Mouse (Mus musculus) C2C12 (cell line): ENCODE results near the gene Ptgs1. TPM values are rescaled to one million over a fixed set of nuclear protein-coding genes. Genes with fewer than 3 reads are reported as not detected.
A peak's percentile ranks its signal among the peaks of the same experiment; 100 is the strongest.

Experiments used
- H3K27me3 ChIP-seq: one replicate; pipeline ENCODE4 v1.6.1; 2011; ENCODE audit not compliant: control insufficient read depth, insufficient read depth, insufficient read length
- H3K36me3 ChIP-seq: one replicate; pipeline ENCODE4 v1.6.1; 2011; ENCODE audit not compliant: control insufficient read depth, insufficient read depth
- H3K4me3 ChIP-seq: one replicate; pipeline ENCODE4 v1.5.1; 2011; ENCODE audit warnings: mild to moderate bottlenecking, control low read depth; ENCODE audit not compliant: poor library complexity, insufficient read depth, severe bottlenecking
- H3K79me2 ChIP-seq: one replicate; pipeline ENCODE4 v1.6.1; 2011; ENCODE audit not compliant: control insufficient read depth, insufficient read depth
- H3K79me3 ChIP-seq: one replicate; pipeline ENCODE4 v1.6.1; 2011; ENCODE audit warnings: low read depth, control low read depth
- H3ac ChIP-seq: one replicate; pipeline ENCODE3; 2011; ENCODE audit warnings: low read depth; ENCODE audit not compliant: control insufficient read depth, insufficient read length
- CEBPB ChIP-seq: IDR thresholded peaks from one replicate; pipeline ENCODE4 v1.6.1; 2011; ENCODE audit warnings: low read depth, mild to moderate bottlenecking, control low read depth, moderate library complexity
- CTCF ChIP-seq: IDR thresholded peaks from one replicate; pipeline ENCODE4 v1.5.1; 2011; ENCODE audit not compliant: control insufficient read depth, insufficient read depth, insufficient read length
- FOSL1 ChIP-seq: IDR thresholded peaks from one replicate; pipeline ENCODE4 v1.8.0; 2011; ENCODE audit warnings: mild to moderate bottlenecking, low read length; ENCODE audit not compliant: poor library complexity, insufficient read depth, severe bottlenecking
- MAX ChIP-seq: IDR thresholded peaks from one replicate; pipeline ENCODE4 v1.6.1; 2011; ENCODE audit warnings: mild to moderate bottlenecking, control low read depth
- MYOD1 ChIP-seq: IDR thresholded peaks from one replicate; pipeline ENCODE4 v1.6.1; 2011; ENCODE audit warnings: low read depth; ENCODE audit not compliant: control insufficient read depth, insufficient read length
- MYOG ChIP-seq: IDR thresholded peaks from one replicate; pipeline ENCODE4 v1.6.1; 2011; ENCODE audit not compliant: control insufficient read depth, insufficient read length; ENCODE audit errors: extremely low read depth
- USF1 ChIP-seq: IDR thresholded peaks from one replicate; pipeline ENCODE4 v1.6.1; 2011; ENCODE audit warnings: low read depth, mild to moderate bottlenecking, control low read depth, moderate library complexity
- polyA plus RNA-seq: library from polyadenylated mRNA; unstranded; fragments of >200 nt; fragmentation: generic; extraction: Trizol; gene quantifications from one replicate; pipeline ENCODE4 v1.2.1, GENCODE M21; 2012; ENCODE audit warnings: missing spikeins

Gene Ptgs1
- polyA plus RNA-seq, 1 experiment = 336 TPM

DNA sequence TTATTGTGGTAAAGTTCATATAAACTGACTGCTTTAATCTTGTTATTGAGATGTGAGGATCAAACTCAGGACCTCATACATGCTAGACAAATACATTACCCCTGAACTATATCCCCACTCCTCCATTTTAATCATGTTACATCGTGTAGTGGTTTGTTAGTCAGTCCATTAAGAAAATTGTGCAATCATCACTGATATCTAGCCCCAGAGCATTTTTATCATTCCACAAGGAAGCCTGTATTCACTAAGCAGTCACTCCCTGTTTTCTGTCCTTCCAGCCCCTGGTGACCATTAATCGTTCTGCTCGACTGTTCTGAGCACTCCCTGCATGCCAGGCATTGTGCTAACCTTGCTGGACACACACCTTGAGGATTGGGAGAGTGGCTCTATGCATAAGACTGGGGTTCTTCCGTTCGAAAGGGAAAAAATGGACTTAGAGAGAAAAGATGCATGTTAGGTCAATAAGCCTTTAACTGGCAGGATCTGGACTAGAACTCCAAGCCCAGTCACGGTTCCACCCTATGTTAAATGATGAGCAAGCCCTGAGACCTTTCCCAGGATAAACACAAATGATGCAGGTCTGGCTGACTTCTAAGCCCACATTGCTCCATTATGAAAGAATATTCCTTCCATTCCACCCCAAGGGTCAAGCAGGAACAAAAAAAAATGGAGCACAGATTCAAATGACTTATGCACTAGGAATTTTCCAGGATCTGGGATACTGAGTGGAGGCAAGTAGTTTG, 29.7 kb downstream of the Ptgs1 start:
- H3K36me3 ChIP-seq = no peaks in the 10 kb centered on the region
- H3ac ChIP-seq = no peak overlapping the region
- no peaks in the 10 kb centered on the region for H3K27me3 ChIP-seq
- no peak overlapping the region for H3K4me3 ChIP-seq
- TF ChIP-seq MYOG (no peak), CEBPB (peak; percentile 97)
- H3K79me2 ChIP-seq = no peaks in the 10 kb centered on the region
- no peaks in the 10 kb centered on the region for H3K79me3 ChIP-seq

DNA sequence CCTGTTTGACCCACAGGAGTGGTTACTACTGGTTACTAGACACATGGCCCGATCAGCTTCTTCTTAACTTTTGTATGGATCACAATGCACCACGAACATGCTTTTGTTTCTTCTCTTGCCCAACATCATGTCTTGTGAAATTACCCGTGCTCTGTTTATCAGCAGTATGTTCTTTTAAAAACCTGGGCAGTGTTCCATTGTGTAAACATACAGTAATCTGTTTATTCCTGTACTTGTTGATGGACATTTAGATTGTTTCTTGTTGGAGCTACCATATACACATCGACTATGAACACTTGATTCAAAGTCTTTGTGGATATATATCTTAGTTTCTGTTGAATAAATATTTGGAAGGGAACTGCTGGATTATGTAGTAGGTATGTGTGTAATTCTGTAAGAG, 31.8 kb downstream of the Ptgs1 start:
- no peaks in the 10 kb centered on the region for H3K79me3 ChIP-seq
- no peaks in the 10 kb centered on the region for H3K79me2 ChIP-seq
- no peak overlapping the region for H3K4me3 ChIP-seq
- H3K36me3 ChIP-seq = no peaks in the 10 kb centered on the region
- no peak overlapping the region for H3ac ChIP-seq
- TF ChIP-seq MYOG (no peak), FOSL1 (no peak), CTCF (no peak), USF1 (no peak), CEBPB (no peak), MAX (no peak), MYOD1 (no peak)
- no peaks in the 10 kb centered on the region for H3K27me3 ChIP-seq

DNA sequence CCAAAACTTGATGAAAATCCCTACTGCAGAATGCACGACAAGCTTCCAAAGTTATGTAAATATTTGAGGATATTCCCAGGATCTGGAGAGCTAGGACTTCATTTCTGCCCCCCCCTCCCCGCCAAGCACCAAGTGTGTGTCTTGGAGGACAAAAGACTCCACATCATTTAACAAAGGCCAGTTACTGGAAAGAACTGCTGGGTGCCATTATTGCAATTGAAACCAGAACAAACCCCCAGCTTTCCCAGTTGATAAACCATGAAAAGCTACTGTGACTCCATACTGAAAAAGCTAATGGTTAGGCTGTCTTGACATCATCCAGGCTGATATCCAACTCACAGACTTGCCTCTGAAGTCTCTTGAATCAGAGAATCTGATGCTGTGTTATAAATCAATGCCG, 39.2 kb downstream of the Ptgs1 start:
- H3ac ChIP-seq = no peak overlapping the region
- no peak overlapping the region for H3K4me3 ChIP-seq
- no peaks in the 10 kb centered on the region for H3K79me2 ChIP-seq
- H3K27me3 ChIP-seq = no peaks in the 10 kb centered on the region
- TF ChIP-seq MYOD1 (no peak), CEBPB (no peak), USF1 (no peak), FOSL1 (no peak), MYOG (no peak), CTCF (no peak), MAX (no peak)
- no peaks in the 10 kb centered on the region for H3K79me3 ChIP-seq
- H3K36me3 ChIP-seq = no peaks in the 10 kb centered on the region

DNA sequence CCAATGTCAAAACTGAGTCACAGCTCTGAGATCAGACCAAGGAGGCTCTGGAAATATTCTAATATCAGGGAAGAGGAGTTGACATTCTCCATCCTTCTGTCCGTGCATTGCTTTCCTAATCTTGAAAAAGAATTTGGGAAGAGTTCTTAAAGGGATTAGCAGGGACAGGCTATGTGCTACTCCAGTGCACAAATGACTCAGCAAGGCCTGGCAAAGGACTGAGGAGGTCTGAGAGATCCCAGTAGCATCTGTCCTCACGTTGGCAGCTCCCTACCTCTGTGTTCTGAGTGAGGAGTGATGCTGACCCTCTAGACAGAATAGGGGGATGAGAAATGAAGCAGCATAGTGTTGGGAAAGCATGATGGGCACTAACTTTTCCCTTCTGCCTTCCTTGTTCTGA, 40.0 kb downstream of the Ptgs1 start:
- Histone ChIP-seq H3ac (no peak overlapping the region), H3K4me3 (no peak overlapping the region), H3K79me2 (no peaks in the 10 kb centered on the region), H3K27me3 (no peaks in the 10 kb centered on the region), H3K36me3 (no peaks in the 10 kb centered on the region), H3K79me3 (no peaks in the 10 kb centered on the region)
- TF ChIP-seq CEBPB (no peak), USF1 (no peak), MYOG (no peak), MAX (no peak), FOSL1 (no peak), MYOD1 (no peak), CTCF (no peak)

DNA sequence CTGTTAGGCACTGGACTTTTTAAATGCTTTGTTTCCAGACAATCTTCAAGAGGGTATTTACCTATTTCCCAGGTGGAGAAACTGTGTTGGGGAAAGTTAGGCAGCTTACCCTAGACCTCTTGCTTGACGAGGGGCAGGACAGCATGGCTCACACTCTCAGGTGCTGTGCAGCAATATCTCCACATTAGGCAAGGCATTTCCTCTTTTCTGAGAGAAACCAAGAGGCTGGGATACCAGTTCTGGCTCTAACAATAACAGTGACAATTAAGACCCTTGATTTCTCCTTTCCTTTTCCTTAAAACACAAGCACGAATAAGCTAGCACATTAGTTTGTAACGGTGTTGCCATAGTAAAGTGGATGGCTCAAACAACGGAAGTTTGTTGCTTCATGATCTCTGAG, 40.9 kb downstream of the Ptgs1 start:
- Histone ChIP-seq H3K79me3 (no peaks in the 10 kb centered on the region), H3K36me3 (no peaks in the 10 kb centered on the region), H3K4me3 (no peak overlapping the region), H3K27me3 (no peaks in the 10 kb centered on the region), H3ac (no peak overlapping the region), H3K79me2 (no peaks in the 10 kb centered on the region)
- TF ChIP-seq CTCF = no peak
- TF ChIP-seq MYOG = no peak
- TF ChIP-seq USF1 = no peak

DNA sequence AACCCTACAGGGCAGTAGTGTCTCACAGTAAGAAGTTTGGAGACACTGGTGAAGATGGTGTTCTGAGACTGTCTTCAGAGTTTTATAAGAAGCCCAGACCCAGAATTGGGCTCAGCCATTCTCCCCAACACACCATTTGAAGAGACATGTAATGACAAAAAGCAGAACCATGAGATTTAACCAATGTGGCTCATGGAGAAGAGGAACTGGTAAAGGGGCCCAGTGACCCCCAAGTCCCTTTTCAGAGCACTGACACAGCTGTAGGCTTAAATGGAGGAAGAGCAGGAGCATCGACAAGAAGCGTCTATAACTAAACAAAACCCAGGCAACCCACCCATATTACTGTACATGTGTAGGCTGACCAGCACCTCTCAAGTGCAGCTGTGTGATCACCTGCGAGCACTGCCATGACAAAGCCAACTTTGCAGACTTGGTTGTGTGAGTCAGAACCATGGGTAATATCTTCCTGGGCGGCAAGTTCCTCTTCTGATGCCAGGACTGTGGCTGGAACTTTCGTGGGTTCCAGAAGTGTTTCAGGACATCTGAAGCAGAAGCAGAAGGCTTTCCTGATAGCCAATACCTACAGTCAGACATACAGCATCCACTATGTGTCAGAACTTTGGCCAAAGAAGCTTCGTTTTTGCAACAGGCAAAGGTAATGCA, 42.2 kb downstream of the Ptgs1 start:
- Histone ChIP-seq H3K4me3 (no peak overlapping the region), H3K79me3 (no peaks in the 10 kb centered on the region), H3K79me2 (no peaks in the 10 kb centered on the region), H3K36me3 (no peaks in the 10 kb centered on the region), H3ac (no peak overlapping the region), H3K27me3 (no peaks in the 10 kb centered on the region)
- TF ChIP-seq MYOD1 (no peak), MAX (no peak), USF1 (no peak), CEBPB (no peak), CTCF (no peak), FOSL1 (no peak), MYOG (no peak)
